Mouse (Mus musculus): ENCODE results near the gene Chd5. TPM values are rescaled to one million over a fixed set of nuclear protein-coding genes. Genes with fewer than 3 reads are reported as not detected.

Gene Chd5
- total and polyA plus RNA-seq, 2 experiments from 2014 or later, result 61.2 to 65.6 TPM

GRCm38 (mm10) chr4:152339293-152339790 is 891 bp downstream of the Chd5 start:
- peak overlapping the region; percentile 82; the same call in 1 of the 2 replicates for H3K27ac ChIP-seq
- peak overlapping the region; percentile 71 for H3K4me3 ChIP-seq (ENCODE audit: low read length)
- 0 out of 2 replicates have a peak, but pooled peaks cover 5% of the 10 kb centered on the region for H3K4me1 ChIP-seq (ENCODE audit: insufficient read depth, low read length)
- no peak for DNase-seq (ENCODE audit: low spot score)
- WGBS, result 3% methylated on average over 17 of the region's 26 CpGs
- H3K4me2 ChIP-seq (ENCODE audit: low read depth, low read length), result peak overlapping the region; percentile 89
- peak overlapping the region; percentile 94 for H3K9ac ChIP-seq (replicated peaks; ENCODE audit: low read length)
- peak; percentile 34; the same call in 1 of the 2 replicates for ATAC-seq
- H3K9me3 ChIP-seq (ENCODE audit: low read length), result no peaks in the 10 kb centered on the region
- peaks cover 2% of the 10 kb centered on the region; the same call in 1 of the 2 replicates for H3K36me3 ChIP-seq (ENCODE audit: insufficient read depth, low read length)
- TF ChIP-seq CTCF (IDR thresholded peaks at IDR 0.05; ENCODE audit: low read depth), result no peak
- no peaks in the 10 kb centered on the region for H3K27me3 ChIP-seq (ENCODE audit: insufficient read depth, low read length)

- peak overlapping the region; percentile 89 for H3K4me2 ChIP-seq (ENCODE audit: low read depth, low read length)
- no peaks in the 10 kb centered on the region for H3K36me3 ChIP-seq (ENCODE audit: insufficient read depth, low read length)
- H3K27me3 ChIP-seq (ENCODE audit: insufficient read depth, low read length), result no peaks in the 10 kb centered on the region
- no peak for TF ChIP-seq CTCF (IDR thresholded peaks at IDR 0.05; ENCODE audit: low read depth)
- no peak overlapping the region for H3K4me3 ChIP-seq (ENCODE audit: low read length)
- 34% methylated on average over 15 of the region's 15 CpGs for WGBS
- H3K4me1 ChIP-seq (ENCODE audit: insufficient read depth, low read length), result 0 out of 2 replicates have a peak, but pooled peaks cover 5% of the 10 kb centered on the region
- no peaks in the 10 kb centered on the region for H3K9me3 ChIP-seq (ENCODE audit: low read length)
- H3K9ac ChIP-seq (replicated peaks; ENCODE audit: low read length), result no peak overlapping the region; the same call in 1 of the 2 replicates
- H3K27ac ChIP-seq, result no peak overlapping the region
- no peak for DNase-seq (ENCODE audit: low spot score)
- ATAC-seq, result no peak
Observed at GRCm38 (mm10) chr4:152340584-152341284, 2.3 kb downstream of the Chd5 start.

GRCm38 (mm10) chr4:152343296-152343695 is 4.8 kb downstream of the Chd5 start:
- WGBS, result 14% methylated on average over 5 of the region's 5 CpGs

GRCm38 (mm10) chr4:152344651-152345050 is 6.2 kb downstream of the Chd5 start:
- no peak overlapping the region for H3K9ac ChIP-seq (replicated peaks; ENCODE audit: low read length)
- 0 out of 2 replicates have a peak, but pooled peaks cover 5% of the 10 kb centered on the region for H3K4me1 ChIP-seq (ENCODE audit: insufficient read depth, low read length)
- H3K4me3 ChIP-seq (ENCODE audit: low read length), result no peak overlapping the region
- WGBS, result 61% methylated on average over 7 of the region's 7 CpGs
- TF ChIP-seq CTCF (IDR thresholded peaks at IDR 0.05; ENCODE audit: low read depth), result no peak
- H3K36me3 ChIP-seq (ENCODE audit: insufficient read depth, low read length), result no peaks in the 10 kb centered on the region
- no peak overlapping the region for H3K27ac ChIP-seq
- ATAC-seq (no peak), DNase-seq (ENCODE audit: low spot score) (no peak)
- H3K27me3 ChIP-seq (ENCODE audit: insufficient read depth, low read length), result no peaks in the 10 kb centered on the region
- no peak overlapping the region for H3K4me2 ChIP-seq (ENCODE audit: low read depth, low read length)
- H3K9me3 ChIP-seq (ENCODE audit: low read length), result no peaks in the 10 kb centered on the region

More at GRCm38 (mm10) chr4:152343296-152343695, 4.8 kb downstream of the Chd5 start:
- H3K4me2 ChIP-seq (ENCODE audit: low read depth, low read length), result no peak overlapping the region
- no peak overlapping the region for H3K4me3 ChIP-seq (ENCODE audit: low read length)
- peak; percentile 85 for TF ChIP-seq CTCF (IDR thresholded peaks at IDR 0.05; ENCODE audit: low read depth)
- no peaks in the 10 kb centered on the region for H3K36me3 ChIP-seq (ENCODE audit: insufficient read depth, low read length)
- H3K9me3 ChIP-seq (ENCODE audit: low read length), result no peaks in the 10 kb centered on the region
- no peak overlapping the region for H3K9ac ChIP-seq (replicated peaks; ENCODE audit: low read length)
- no peak overlapping the region for H3K27ac ChIP-seq
- peak; percentile 73 for DNase-seq (ENCODE audit: low spot score)
- H3K4me1 ChIP-seq (ENCODE audit: insufficient read depth, low read length), result 0 out of 2 replicates have a peak, but pooled peaks cover 5% of the 10 kb centered on the region
- no peaks in the 10 kb centered on the region for H3K27me3 ChIP-seq (ENCODE audit: insufficient read depth, low read length)
- ATAC-seq, result no peak

GRCm38 (mm10) chr4:152345120-152345889 is 6.9 kb downstream of the Chd5 start:
- Histone ChIP-seq H3K27ac (no peak overlapping the region), H3K4me2 (ENCODE audit: low read depth, low read length) (no peak overlapping the region), H3K36me3 (ENCODE audit: insufficient read depth, low read length) (no peaks in the 10 kb centered on the region), H3K9ac (replicated peaks; ENCODE audit: low read length) (no peak overlapping the region), H3K4me3 (ENCODE audit: low read length) (no peak overlapping the region), H3K4me1 (ENCODE audit: insufficient read depth, low read length) (peaks cover 7% of the 10 kb centered on the region), H3K27me3 (ENCODE audit: insufficient read depth, low read length) (no peaks in the 10 kb centered on the region), H3K9me3 (ENCODE audit: low read length) (no peaks in the 10 kb centered on the region)
- TF ChIP-seq CTCF (IDR thresholded peaks at IDR 0.05; ENCODE audit: low read depth), result no peak
- ATAC-seq, result no peak
- no peak for DNase-seq (ENCODE audit: low spot score)
- 50% methylated on average over 7 of the region's 7 CpGs for WGBS

GRCm38 (mm10) chr4:152349837-152350381 is 11.5 kb downstream of the Chd5 start:
- Histone ChIP-seq H3K9ac (replicated peaks; ENCODE audit: low read length) (peak overlapping the region; percentile 31; the same call in 1 of the 2 replicates), H3K9me3 (ENCODE audit: low read length) (no peaks in the 10 kb centered on the region), H3K27me3 (ENCODE audit: insufficient read depth, low read length) (no peaks in the 10 kb centered on the region), H3K4me3 (ENCODE audit: low read length) (no peak overlapping the region), H3K36me3 (ENCODE audit: insufficient read depth, low read length) (no peaks in the 10 kb centered on the region), H3K4me1 (ENCODE audit: insufficient read depth, low read length) (peaks cover 6% of the 10 kb centered on the region), H3K27ac (peak overlapping the region; percentile 83), H3K4me2 (ENCODE audit: low read depth, low read length) (peak overlapping the region; percentile 46)
- 3% methylated on average over 17 of the region's 17 CpGs for WGBS
- peak; percentile 51 for ATAC-seq
- TF ChIP-seq CTCF (IDR thresholded peaks at IDR 0.05; ENCODE audit: low read depth), result no peak
- peak; percentile 90 for DNase-seq (ENCODE audit: low spot score)
